Mouse (Mus musculus): ENCODE measurements around the gene Cacna2d4.
"Not testable (repeated sequence)": the region's sequence is repeated elsewhere in the genome, so short reads cannot be mapped to it uniquely, and the experiment has no call there.

Cacna2d4 gene

DNA sequence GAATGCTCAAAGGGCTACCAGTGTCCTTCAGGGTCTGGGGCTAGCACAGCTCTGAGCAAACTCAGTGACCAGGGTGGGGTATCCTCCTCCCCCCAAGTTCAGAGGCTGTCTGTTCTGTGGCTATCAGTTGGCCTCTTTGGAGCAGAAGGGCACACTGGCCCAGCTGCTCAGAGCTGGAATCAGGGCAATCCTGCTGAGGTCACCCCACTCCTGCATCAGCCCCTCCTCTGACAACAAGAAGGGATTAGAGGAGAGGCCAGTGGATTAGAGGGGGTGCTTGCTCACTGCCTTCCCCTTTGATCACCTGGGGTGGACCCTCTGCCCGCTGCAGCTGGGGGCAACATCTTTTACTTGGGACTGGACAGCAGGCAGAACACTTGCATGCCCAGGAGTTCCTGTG is at the start of gene Cacna2d4:
Cacna2d4 (plus strand) TSS at position 286 of the 400 bp plus-strand sequence.
- no peak for DNase-seq (ENCODE audit: low read depth)

DNA sequence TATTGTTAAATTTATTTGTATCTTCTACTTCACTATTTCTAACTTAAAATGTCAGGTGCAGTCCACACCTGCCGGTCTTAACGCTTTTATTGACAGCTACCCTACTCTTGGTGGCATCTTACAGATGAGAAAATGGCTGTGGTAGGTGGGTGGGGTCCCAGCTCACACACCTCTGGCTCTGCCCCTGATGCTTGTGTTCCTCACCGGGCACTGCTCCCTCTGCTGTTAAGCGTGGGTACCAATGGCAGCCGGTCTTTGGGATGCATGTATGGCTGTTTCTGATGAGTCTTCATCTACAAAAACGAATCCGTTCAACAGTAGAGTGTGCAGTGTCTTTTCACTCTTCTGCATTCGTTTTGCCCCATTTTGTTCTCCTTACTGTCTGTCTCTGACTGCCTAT is 49.7 kb upstream of the Cacna2d4 start:
- DNase-seq (ENCODE audit: low read depth) = no peak

DNA sequence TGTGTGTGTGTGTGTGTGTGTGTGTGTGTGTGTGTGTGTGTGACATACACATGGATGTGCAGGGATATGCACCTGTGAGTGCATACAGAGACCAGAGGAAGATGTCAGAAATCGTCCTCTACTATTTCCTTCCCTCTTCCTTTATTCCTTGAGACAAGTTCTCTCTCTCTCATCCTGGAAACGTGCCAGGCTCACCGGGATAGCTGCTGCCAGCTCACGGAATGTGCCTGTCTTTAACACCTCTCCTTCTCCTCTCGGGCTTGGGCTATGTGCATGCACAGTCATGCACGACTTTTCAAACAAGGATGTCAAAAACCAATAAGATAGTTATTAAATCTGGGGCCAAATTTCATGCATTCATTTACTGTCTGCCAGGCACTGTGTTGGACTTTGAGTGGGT is 48.7 kb upstream of the Cacna2d4 start:
- DNase-seq (ENCODE audit: low read depth) = no peak

DNA sequence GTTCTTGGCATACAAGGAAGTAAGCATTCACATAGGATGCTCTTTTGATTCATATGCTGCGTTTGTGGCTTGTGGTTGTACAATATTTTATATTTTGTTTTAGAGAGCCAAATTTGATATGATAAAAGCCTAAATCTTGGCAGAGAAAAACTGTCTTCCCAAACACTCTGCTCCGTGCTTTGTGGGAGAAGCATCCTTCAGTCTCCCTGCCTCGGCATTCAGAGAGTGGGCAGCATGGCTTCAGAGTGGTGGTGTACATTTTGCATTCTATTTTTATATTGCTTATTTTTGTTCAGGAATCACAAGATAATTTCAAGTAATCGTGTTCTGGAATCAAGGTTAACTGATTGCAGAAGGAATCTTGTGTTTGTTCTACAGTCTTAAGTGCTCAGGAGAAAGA is 44.8 kb upstream of the Cacna2d4 start:
- no peak for DNase-seq (ENCODE audit: low read depth)

DNA sequence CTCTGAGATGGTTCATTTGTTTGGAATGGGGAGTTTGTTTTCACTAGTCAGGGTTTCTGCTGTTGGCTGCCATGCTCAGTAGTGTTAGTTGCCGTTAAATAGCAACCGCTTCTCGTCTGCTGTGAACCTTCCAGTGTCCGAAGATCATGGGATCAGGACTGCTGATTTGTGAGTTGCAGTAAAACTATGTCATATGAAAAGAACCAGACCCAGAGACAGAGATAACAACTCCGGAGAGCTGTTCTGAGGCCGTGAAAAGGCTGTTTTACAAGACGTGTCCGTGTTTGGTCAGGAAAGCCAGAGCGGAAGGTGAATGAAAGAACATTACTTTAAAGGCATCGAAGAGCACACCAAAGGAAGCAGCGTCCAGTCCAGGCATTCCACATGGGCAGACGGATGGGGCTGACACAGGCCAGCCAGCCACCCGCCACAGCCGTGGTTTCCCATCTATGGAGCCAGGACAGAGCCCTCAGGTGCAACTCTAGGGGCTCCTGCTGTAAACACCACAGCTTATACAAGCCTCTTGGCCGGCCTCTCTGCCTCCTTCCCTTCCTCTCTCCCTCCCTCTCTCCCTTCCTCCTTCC is 42.7 kb upstream of the Cacna2d4 start:
- DNase-seq (ENCODE audit: low read depth) = no peak

DNA sequence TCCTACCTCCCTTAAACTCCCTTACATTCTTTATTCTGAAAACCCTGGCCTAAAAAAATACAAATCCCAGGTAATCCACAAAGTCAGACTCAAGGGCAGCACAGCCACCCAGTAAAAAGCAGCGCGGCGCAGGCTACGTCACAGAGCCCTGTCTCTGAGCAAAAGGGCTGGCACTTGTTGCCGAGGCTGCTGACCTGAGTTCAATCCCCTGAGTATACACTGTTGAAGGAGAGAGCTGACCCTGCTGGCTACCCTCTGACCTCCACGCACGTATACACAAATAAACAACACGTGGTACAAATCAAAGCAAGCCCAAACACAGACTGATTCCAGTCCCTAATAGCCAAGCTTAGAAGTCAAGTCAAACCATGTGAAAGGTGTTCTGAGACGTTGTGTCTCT is 42.2 kb upstream of the Cacna2d4 start:
- DNase-seq (ENCODE audit: low read depth) = no peak

DNA sequence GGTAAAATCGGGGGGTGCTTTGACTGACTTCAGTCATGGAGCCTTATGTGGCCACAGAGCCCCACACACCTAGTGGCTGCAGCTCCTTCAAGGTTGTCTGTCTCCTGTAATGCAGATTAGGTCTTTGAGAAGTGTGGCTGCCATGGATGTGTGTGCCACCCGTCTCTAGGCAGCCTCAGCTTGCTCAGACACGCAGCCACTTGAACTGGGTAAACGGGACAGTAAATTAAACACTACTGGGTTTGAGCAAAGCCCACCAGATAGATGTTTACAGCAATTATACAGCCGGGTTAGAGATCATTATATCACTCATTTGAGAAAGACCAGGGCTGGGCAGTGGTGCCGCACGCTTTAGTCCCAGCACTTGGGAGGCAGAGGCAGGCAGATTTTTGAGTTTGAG is 41.7 kb upstream of the Cacna2d4 start:
- DNase-seq (ENCODE audit: low read depth) = no peak

DNA sequence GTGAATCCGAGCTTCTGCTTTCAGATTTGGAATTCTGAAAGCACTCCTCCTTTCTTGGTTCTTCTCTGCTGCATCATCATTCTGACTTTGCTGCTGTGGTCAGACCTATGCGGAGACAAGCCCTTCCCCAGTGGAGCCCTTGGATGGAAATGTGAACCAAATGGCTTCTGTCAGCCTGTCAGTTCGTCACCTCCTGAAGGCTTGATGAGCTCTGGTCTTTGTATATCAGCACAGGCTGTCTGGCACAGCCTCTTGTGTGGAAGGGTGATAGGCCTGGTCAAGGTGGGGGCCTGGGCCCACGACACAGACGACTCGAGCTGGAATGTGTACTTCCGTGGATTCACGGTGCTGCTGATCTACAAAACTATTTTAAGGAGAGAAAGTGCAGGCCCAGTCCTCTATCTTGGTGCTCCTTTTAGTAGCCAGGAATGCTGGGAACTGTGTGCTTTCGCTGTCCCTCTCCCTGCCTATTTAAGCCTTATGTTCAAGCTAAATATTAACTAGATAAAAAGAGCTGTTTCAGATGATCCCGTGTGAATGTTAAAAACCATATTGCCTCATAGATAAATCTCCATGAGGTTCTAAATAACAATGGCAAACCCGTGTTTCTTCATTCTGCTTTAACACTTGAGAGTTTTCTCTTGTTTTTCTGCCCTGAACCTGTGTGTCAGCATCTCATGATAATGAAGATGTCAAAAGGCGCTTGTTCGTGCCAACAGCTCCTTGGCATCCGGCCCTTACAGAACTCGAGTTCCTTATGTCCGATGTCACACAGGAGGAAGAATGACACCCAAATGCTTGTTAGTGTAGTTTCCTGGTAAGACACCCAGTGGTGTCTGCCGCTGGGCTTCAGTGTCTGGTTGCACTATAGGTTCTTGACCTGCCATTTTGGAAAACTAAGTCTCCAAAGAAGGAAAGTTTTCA is 39.7 kb upstream of the Cacna2d4 start, which contains the start of gene Cacna1c:
Cacna1c (minus strand) TSS at position 37 of the 924 bp plus-strand sequence.
- DNase-seq (ENCODE audit: low read depth) = no peak

DNA sequence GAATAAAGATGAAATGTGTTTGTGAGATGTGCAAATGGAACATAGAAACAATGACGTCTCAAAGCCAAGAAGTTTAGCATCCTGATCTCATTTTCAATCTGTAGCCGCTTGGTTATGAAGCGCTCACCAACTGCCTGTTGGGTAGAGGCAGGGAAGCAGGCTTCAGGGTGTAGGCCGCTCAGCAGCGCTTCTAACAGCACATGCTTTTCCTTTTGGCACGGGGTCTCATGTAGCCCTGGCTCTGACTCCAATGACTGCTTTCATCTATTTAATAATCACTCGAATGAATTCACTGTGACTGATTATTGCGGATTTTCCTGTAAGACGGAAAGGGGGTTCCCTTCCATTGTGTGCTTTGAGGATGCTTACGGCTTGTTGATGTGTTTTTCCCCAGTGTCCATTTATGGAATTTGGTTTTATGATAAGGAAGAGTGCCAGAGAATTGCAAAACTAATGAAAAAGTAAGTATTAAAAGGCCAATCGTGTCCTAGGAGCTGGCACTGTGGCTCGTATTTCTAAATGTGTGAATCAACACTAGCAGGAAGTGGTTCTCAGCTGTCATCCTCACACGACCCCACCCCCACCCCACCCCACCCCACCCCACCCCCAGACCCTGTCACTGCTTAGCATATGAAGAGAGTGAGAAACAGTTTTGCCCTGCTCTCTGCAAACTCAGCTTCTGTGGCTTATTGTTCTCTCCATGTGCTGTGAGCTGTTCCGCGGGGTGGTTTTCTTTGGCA is 37.6 kb upstream of the Cacna2d4 start:
- no peak for DNase-seq (ENCODE audit: low read depth)

DNA sequence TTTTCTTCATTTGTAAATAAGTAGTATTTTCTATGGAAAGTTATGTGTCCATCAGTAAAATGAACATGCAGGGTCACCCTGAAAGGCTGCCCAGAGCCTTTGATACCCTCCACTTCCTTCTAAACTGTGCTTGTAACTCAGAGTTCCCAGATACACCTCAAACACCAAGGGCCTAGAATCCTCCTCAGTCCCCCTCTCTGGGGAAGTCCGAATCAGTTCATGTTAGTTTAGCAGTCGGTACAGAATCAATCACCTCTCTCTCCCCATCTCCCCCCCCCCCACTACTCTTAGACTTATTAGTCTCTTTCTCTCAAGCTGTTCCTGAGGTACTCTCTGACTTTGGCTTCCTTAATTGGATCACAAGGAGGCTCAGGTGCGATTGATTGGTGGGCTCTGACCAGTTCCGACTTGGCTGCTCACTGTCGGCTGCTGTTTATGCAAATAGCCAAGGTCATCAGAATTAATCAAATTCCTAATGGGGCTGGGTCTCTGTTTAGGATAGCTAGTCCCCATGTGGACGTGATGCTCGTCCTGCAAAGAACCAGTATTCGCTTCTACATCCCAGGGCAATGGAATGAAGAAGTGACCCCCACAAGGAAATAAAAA is 36.9 kb upstream of the Cacna2d4 start:
- no peak for DNase-seq (ENCODE audit: low read depth)

DNA sequence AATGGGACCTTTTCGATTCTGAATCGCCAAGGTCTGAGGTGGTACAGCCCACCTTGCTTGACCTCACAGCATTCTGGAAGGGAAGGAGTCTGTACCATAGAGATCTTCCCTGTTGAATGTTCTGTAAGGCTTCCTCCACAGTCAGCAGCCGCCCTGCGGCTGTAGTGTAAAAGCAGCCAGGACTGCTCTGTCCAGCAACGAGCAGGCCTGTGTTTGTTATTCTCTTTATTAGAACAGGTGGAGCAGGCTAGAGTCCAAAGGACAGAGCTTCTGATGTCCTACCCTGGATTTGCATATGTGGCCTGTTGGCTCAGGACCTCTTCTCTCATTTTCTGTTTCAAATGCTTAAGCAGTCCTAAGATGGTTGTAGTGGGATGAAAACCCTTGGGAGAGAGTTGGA is 36.0 kb upstream of the Cacna2d4 start:
- DNase-seq (ENCODE audit: low read depth) = no peak

DNA sequence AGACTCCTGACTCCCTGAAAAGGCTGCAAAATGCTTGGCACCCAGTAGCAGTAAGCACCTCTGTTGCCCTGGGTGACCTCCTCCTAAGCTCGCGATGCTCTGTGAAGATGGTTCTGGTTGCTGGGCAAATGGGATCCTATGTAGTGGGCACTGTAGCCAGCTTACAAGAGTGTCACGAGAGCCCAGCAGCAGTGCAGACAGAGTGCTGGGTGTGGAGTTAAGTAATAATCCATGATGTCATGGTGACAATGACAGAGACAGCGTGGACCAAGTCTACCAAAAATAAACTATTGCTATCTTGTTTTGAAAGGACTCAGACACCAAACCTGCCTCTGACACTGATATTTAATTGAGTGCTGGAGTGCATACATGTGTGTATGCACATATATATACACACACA is 34.8 kb upstream of the Cacna2d4 start:
- no peak for DNase-seq (ENCODE audit: low read depth)

DNA sequence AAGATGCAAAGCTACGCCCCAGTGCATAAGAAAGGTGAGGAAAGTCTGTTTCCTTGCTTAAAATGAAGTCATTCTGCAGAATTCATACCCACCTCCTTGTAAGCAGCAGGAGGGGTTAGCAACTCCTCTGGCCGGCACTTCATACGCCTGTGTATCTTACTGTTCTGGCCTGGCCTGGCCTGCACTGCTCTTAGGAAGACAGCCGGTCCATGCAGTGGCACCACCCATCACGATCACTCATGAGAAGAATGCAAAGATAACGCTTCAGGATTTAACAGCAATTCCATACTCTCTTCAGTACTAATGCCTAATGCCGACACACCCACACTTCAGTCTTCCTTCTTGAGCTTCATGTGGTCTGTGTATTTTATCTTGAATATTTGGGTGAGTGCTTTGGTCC is 32.0 kb upstream of the Cacna2d4 start:
- no peak for DNase-seq (ENCODE audit: low read depth)

DNA sequence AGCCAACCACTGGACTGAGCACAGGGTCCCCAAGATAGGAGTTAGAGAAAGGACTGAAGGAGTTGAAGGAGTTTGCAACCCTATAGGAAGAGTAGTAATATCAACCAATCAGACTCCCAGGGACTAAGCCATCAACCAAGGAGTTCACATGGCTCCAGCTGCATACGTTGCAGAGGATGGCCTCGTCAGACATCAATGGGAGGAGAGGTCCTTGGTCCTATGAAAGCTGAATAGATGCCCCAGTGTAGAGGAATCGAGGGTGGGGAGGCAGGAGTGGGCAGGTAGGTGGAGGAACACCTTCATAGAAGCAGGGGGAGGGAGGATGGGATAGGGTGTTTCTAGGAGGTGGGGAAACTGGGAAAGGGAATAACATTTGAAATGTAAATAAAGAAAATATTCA is 31.4 kb upstream of the Cacna2d4 start:
- no peak for DNase-seq (ENCODE audit: low read depth)

DNA sequence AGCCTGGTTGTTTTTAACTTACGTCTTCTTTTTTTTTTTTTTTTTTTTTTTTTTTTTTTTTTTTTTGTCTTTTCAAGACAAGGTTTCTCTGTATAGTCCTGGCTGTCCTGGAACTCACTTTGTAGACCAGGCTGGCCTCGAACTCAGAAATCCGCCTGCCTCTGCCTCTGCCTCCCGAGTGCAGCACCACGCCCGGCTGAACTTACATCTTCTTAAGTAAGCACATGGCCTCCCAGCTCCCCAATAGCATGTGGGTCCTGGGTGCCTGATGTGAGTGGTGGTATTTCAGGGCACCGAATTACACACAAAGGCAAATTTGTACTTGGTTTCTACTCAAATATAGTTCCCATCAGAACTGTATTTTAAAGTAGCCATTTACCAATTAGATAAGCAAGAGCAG is 30.3 kb upstream of the Cacna2d4 start:
- not testable (repeated sequence) for DNase-seq (ENCODE audit: low read depth)

DNA sequence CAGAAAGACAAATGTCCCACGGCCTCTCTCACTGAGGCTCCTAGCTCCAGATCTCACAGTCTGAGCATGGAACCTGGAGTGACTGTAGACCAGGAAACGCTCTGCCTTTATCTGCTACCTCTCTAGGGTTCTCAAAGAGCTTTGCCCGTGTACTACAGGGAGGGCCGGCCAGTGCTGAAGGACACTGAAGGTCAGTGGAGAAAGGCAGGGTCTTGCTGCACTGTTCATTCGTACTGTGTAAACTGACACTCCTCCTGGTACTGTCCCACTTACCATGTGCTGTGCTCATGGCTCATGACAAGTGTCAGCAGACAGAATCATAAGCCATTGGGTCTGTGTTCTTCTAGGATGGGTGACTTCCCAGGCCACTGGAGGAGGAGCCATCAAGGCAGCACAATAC is 23.0 kb upstream of the Cacna2d4 start:
- DNase-seq (ENCODE audit: low read depth) = no peak

DNA sequence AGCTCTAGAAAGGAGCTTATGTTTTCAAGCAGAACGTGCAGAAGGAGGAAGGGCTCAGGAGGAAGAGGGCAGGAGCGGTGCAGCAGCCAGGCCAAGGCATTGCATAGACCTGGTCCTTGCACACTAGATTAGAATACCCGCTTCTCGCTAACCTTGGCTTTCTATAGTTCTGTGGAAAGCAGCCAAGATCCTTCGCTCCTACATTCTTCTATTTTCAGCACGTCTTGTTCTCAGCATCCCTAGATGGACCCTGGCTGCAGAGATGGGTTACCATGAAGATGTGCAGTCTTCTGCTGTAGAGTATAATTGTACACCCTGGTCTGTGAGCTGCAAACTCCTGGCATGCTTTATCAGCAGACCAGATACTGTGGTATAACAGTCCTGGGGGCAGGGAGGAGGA is 22.1 kb upstream of the Cacna2d4 start:
- DNase-seq (ENCODE audit: low read depth) = no peak

DNA sequence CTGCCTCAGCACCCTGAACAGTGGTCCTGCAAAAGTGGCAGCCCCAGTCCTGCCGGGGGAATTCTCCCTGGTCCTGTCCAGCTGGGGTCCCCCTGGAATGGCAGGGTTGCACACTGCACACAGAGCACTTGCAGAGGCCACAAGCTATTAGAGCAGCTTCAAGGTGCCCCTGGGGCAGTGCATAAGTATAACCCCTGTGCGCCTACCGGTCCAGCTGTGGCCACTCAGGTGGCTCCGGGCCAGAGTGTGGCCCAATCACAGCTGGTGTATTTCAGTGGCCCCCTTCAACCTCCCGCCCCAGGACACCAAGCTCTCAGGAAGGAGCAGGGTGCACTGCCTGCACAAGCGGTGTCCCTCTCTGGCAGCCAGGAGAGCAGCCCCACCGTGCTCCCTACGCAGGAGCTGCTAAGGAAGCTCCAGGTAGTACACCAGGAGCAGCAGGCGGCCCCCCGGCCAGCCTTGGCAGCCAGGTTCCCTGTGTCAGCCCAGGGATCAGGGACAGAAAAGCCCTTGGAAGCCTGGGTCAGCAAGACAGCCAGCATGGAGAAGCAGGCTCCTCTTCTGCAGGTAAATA is 21.2 kb upstream of the Cacna2d4 start:
- no peak for DNase-seq (ENCODE audit: low read depth)

DNA sequence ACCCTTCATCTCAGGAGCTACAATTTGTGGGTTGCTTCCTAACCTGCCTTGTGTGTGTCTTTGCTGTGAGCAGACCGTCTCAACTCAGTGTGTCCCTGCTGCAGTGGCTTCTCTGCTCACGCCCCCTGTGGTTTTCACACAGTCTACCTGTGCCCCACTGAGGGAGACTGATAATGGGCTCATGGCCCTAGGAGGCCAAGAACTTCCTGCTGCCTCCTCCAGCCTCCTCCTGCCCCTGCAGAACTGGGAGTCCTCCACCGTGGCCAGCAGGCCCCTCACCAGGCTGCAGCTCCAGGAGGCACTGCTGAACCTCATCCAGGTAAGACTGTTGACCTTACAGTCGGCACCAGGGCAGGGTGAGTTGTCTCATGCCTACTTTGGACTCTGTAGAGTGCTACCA is 18.7 kb upstream of the Cacna2d4 start:
- DNase-seq (ENCODE audit: low read depth) = no peak

DNA sequence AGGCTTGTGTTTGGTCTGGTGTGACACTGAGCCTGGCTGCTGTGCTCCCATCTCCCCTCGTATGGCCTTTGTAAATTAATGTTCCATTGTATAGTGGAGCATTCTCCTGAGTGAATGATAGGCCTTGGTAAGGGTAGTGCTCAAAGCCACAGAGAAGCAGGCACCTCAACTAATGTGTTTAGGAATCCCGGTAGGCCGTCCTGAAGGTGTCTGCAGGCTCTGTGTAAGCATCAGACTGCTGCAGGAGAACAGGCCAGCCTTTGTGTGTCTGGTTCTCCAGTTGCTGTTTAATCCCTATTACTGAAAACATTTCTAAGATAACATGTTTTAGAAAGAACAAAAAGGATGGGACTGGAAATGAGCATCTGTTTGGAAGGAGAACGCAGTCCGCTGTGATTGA is 17.7 kb upstream of the Cacna2d4 start:
- DNase-seq (ENCODE audit: low read depth) = no peak

DNA sequence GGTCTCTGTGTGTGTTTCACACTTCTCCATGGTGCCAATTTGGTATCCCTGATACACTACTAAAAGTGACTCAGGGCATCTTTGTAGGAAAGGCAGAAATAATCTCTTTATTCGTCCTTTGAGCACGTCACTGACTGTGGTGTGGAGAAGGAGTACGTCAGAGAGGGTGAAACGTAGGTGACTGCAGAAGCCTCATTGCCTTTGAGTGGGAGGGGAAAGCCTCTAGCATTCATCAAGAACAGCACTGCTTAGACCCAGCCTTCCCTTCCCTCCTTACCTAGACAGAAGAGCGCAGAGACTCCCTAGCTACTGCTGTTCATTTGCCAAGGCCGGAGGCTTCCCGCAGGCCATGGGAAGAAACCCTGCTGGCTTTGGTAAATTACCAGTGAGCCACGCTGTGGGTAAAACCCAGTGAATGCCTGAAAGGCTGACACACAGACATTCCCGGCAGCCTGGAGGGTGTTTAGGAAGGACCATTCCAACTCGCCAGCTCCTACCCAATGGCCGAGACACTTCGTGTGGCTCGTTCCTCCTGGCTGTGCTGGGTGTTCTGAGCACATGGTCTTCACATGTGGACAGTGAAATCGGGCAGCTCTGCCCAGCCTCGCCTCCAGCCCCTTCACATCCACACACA is 17.0 kb upstream of the Cacna2d4 start:
- DNase-seq (ENCODE audit: low read depth) = no peak

DNA sequence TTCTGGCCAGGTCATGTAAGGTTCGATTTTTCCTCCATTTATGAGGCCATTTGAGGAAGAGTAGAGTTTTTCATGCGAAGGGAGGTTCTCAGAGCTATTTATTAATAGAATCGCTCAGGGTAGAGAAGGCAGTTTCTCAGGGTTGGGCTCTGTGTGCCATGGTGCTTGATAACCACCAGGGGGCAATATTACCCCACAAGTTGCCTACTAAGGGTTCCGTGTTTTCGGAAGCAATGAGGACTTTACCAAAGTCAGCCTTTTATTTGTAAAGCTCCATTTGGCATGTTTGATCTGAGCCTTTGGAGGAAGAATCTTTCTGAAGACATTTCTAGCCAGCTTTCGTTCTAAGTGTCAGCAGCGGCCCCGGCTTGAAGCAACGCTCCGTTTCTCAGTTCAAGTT is 16.0 kb upstream of the Cacna2d4 start:
- peak; percentile 38 for DNase-seq (ENCODE audit: low read depth)
